Comparison of ENCODE assay signal across 15 mouse cellular contexts in the genomic region with DNA sequence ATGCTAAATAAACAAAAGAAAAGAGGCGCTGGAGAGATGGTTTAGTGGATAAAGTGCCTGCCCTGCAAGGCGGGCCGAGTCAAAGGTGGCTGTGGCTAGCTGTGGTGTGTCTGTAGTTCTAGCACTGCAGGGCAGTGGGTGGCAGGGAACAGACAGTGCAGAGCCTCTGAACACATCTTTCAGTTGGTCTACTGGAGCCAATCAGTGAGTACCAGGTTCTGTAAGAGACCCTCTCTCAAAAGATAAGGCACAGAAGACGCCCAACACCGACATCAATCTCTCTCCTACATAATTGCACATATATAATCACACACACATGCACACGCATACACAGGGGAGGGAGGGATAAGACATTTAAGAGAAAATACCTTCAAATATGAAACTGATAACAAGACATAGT.
"Had no signal": no experiment of that assay in that cellular context is flagged by ENCODE, and none has a peak within 500 bp of the region (broad histone marks: within the 10 kb centered on the region; RNA-seq: fewer than 3 reads in every experiment).

No protein-coding gene starts in this region.

- H3K4me2 ChIP-seq: limb, embryonic 12.5 days; lung, embryonic 15.5 days; neural tube, embryonic 15.5 days had no signal

- H3K9ac ChIP-seq: limb, embryonic 12.5 days; lung, embryonic 15.5 days; neural tube, embryonic 15.5 days had no signal

- DNase-seq: kidney, adult 2 months; kidney, postnatal 36 days; lung, postnatal 14 days; midbrain, embryonic 14.5 days; right cerebral cortex, postnatal 4 days; spleen, adult 18-20 months; thymus, adult 2 months; thymus, postnatal 25 days had no signal

- H3K4me3 ChIP-seq: limb, embryonic 12.5 days; lung, embryonic 15.5 days; midbrain, embryonic 10.5 days; myocyte; neural tube, embryonic 15.5 days had no signal

- H3K27ac ChIP-seq: kidney, postnatal 0 days; limb, embryonic 12.5 days; lung, embryonic 15.5 days; midbrain, embryonic 10.5 days; neural tube, embryonic 15.5 days had no signal

- H3K9me3 ChIP-seq: limb, embryonic 12.5 days; lung, embryonic 15.5 days; midbrain, embryonic 10.5 days; neural tube, embryonic 15.5 days had no signal

- H3K27me3 ChIP-seq: limb, embryonic 12.5 days; lung, embryonic 15.5 days; neural tube, embryonic 15.5 days had no signal

- H3K36me3 ChIP-seq: lung, embryonic 15.5 days; neural tube, embryonic 15.5 days had no signal

- ATAC-seq: intestine, embryonic 16.5 days had no signal
